Mouse (Mus musculus) CH12.LX (cell line): ENCODE data around the gene Rtp1. TPM values are rescaled to one million over a fixed set of nuclear protein-coding genes. Genes with fewer than 3 reads are reported as not detected.

Experiments
- DNase-seq: peaks from one replicate; pipeline ENCODE4 v3.0.0-alpha.2; 2013; ENCODE audit errors: extremely low read depth
- H3K27ac ChIP-seq: 2 replicates; pipeline ENCODE4 v1.5.1; 2012; ENCODE audit warnings: low read depth, mild to moderate bottlenecking, control low read depth, moderate library complexity; ENCODE audit not compliant: insufficient read depth
- H3K27me3 ChIP-seq: replicated peaks from 2 replicates; pipeline ENCODE3; 2012; ENCODE audit warnings: inconsistent platforms
- H3K36me3 ChIP-seq, 2 experiments: replicated peaks in 1 of 2; 2 replicates each; pipeline versions ENCODE3 to v1.6.1; 2012; ENCODE audit warnings: inconsistent platforms in 1 of 2, low read length in 1 of 2, mild to moderate bottlenecking in 1 of 2, mixed read lengths in 1 of 2, moderate library complexity in 1 of 2; ENCODE audit not compliant: control insufficient read depth in 1 of 2, insufficient read depth in 1 of 2
- H3K4me1 ChIP-seq, 2 experiments: 2 replicates each; pipeline ENCODE4 v1.6.1; 2012; ENCODE audit warnings: inconsistent platforms in 1 of 2, moderate library complexity in 1 of 2; ENCODE audit not compliant: insufficient read depth in 2 of 2, control insufficient read depth in 1 of 2
- H3K4me2 ChIP-seq: 2 replicates; pipeline ENCODE4 v1.6.1; 2012; ENCODE audit warnings: low read depth, mild to moderate bottlenecking, control low read depth; ENCODE audit not compliant: poor library complexity, insufficient read depth, severe bottlenecking
- H3K4me3 ChIP-seq, 3 experiments: fragments of 150-350 bp in 1 of 3; sonication (generic) in 1 of 3; replicated peaks in 1 of 3; 2 replicates each; pipeline versions ENCODE3 to v1.5.1; 2011 to 2012; ENCODE audit warnings: low read depth in 2 of 3, low read length in 2 of 3, mild to moderate bottlenecking in 2 of 3, moderate library complexity in 2 of 3, control low read depth in 1 of 3, improper control_type of control experiment in 1 of 3, inconsistent platforms in 1 of 3, mixed read lengths in 1 of 3; ENCODE audit not compliant: poor library complexity in 1 of 3
- H3K79me2 ChIP-seq: replicated peaks from 2 replicates; pipeline ENCODE4 v1.6.1; 2012; ENCODE audit warnings: mild to moderate bottlenecking, moderate library complexity; ENCODE audit not compliant: control insufficient read depth, poor library complexity, insufficient read depth, severe bottlenecking; ENCODE audit errors: extremely low read depth
- H3K9ac ChIP-seq: 2 replicates; pipeline ENCODE4 v1.6.1; 2012; ENCODE audit warnings: low read depth, mild to moderate bottlenecking, control low read depth, moderate library complexity; ENCODE audit not compliant: insufficient read depth
- H3K9me3 ChIP-seq: replicated peaks from 2 replicates; pipeline ENCODE3; 2012; ENCODE audit warnings: low read length, inconsistent platforms, mixed read lengths
- BHLHE40 ChIP-seq: IDR thresholded peaks from 2 replicates; pipeline ENCODE4 v1.6.1; 2011; ENCODE audit warnings: mild to moderate bottlenecking, low read depth, low read length, improper control_type of control experiment
- CHD2 ChIP-seq: IDR thresholded peaks from 2 replicates; pipeline ENCODE4 v1.6.1; 2011; ENCODE audit warnings: low read length, improper control_type of control experiment
- CTCF ChIP-seq, 2 experiments: IDR thresholded peaks in 1 of 2; conservative IDR thresholded peaks in 1 of 2; 2 replicates each; pipeline ENCODE4 v1.5.1; 2011 to 2012; ENCODE audit warnings: low read depth in 2 of 2, low read length in 2 of 2, improper control_type of control experiment in 1 of 2, inconsistent platforms in 1 of 2, mild to moderate bottlenecking in 1 of 2, moderate library complexity in 1 of 2
- E2F4 ChIP-seq: IDR thresholded peaks from 2 replicates; pipeline ENCODE4 v1.6.1; 2011; ENCODE audit warnings: low read depth, low read length, improper control_type of control experiment; ENCODE audit not compliant: insufficient replicate concordance
- GABPA ChIP-seq: IDR thresholded peaks from 2 replicates; pipeline ENCODE4 v1.6.1; 2012; ENCODE audit warnings: low read depth, low read length, improper control_type of control experiment, inconsistent platforms; ENCODE audit not compliant: insufficient replicate concordance
- JUN ChIP-seq: IDR thresholded peaks from 2 replicates; pipeline ENCODE4 v1.6.1; 2011; ENCODE audit warnings: low read depth, mild to moderate bottlenecking, low read length, improper control_type of control experiment, moderate library complexity; ENCODE audit not compliant: insufficient read depth
- JUND ChIP-seq: conservative IDR thresholded peaks from 2 replicates; pipeline ENCODE4 v1.6.1; 2011; ENCODE audit warnings: low read depth, low read length, improper control_type of control experiment
- MEF2A ChIP-seq: IDR thresholded peaks from 2 replicates; pipeline ENCODE4 v1.6.1; 2014; ENCODE audit warnings: low read depth, mild to moderate bottlenecking, inconsistent platforms, low read length, improper control_type of control experiment, borderline replicate concordance
- NELFE ChIP-seq: IDR thresholded peaks from 2 replicates; pipeline ENCODE4 v1.6.1; 2011; ENCODE audit warnings: low read depth, low read length, improper control_type of control experiment
- NRF1 ChIP-seq: IDR thresholded peaks from 2 replicates; pipeline ENCODE4 v1.6.1; 2014; ENCODE audit warnings: low read depth, mild to moderate bottlenecking, inconsistent platforms, low read length, improper control_type of control experiment, moderate library complexity
- RCOR1 ChIP-seq: conservative IDR thresholded peaks from 2 replicates; pipeline ENCODE4 v1.6.1; 2012; ENCODE audit warnings: low read depth, mild to moderate bottlenecking, inconsistent platforms, low read length, improper control_type of control experiment
- UBTF ChIP-seq: IDR thresholded peaks from 2 replicates; pipeline ENCODE4 v1.6.1; 2012; ENCODE audit warnings: low read depth, mild to moderate bottlenecking, inconsistent platforms, low read length, improper control_type of control experiment, moderate library complexity
- dilution Hi-C: fragments of 300-500 bp; cut with MboI; formaldehyde crosslinking; loops from 2 replicates; pipeline ENCODE4 v1.14.3; 2020; ENCODE audit warnings: low sequenced_read_pairs; ENCODE audit not compliant: extremely low pct_unique_long_range_greater_than_20kb, extremely low pct_ligation_motif_present
- in situ Hi-C: fragments of 300-500 bp; cut with MboI; formaldehyde crosslinking; loops from 3 replicates; pipeline ENCODE4 v1.14.3; 2019; ENCODE audit warnings: low sequenced_read_pairs, low pct_ligation_motif_present, low pct_unique_long_range_greater_than_20kb, mixed read lengths
- polyA plus RNA-seq: library from polyadenylated mRNA; unstranded; fragments of >175 nt; gene quantifications from 2 replicates; pipeline ENCODE4 v1.2.1, GENCODE M21; 2012; ENCODE audit warnings: low read depth; ENCODE audit not compliant: insufficient read length
- total RNA-seq, 2 experiments: library from RNA; depleted of rRNA; stranded (reverse); fragments of 300-350 nt in 1 of 2; fragments of >200 nt in 1 of 2; gene quantifications; 2 replicates each; pipeline ENCODE4 v1.2.3; 2012 to 2014

The Rtp1 gene
- total and polyA plus RNA-seq, 3 experiments = not detected

DNA sequence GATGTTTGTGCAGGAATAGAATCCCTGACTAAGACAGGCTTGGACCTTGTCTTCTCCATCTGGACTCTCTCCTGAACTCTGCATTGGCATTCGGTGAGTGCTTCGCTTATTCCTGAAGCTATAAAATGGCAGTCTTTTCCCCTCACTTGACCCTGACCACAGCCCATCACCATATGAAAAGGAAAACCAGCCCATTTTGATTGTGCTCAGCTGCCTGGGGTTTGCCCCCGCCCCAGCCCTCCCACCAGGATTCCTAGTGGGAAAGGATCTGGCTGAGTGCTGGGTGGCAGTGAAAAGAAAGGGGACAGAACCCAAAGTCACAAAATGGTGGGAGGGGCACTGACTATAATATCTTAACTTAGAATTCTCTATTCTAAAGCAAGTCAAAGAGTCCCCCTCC is 53.3 kb downstream of the Rtp1 start:
- H3K27me3 ChIP-seq = no peaks in the 10 kb centered on the region
- H3K36me3 ChIP-seq = no peaks in the 10 kb centered on the region
- 0 out of 4 replicates have a peak, but pooled peaks cover 0 to 4% of the 10 kb centered on the region in 2 experiments for H3K4me1 ChIP-seq
- no peak overlapping the region for H3K9ac ChIP-seq
- no peaks in the 10 kb centered on the region for H3K9me3 ChIP-seq
- dilution Hi-C loops = no loop called here
- DNase-seq = no peak
- H3K4me3 ChIP-seq = no peak overlapping the region
- no peak overlapping the region for H3K27ac ChIP-seq
- TF ChIP-seq NELFE (no peak), NRF1 (no peak), RCOR1 (no peak), JUND (no peak), CHD2 (no peak)
- in situ Hi-C loops = no loop called here
- no peak overlapping the region for H3K4me2 ChIP-seq
- no peaks in the 10 kb centered on the region for H3K79me2 ChIP-seq

DNA sequence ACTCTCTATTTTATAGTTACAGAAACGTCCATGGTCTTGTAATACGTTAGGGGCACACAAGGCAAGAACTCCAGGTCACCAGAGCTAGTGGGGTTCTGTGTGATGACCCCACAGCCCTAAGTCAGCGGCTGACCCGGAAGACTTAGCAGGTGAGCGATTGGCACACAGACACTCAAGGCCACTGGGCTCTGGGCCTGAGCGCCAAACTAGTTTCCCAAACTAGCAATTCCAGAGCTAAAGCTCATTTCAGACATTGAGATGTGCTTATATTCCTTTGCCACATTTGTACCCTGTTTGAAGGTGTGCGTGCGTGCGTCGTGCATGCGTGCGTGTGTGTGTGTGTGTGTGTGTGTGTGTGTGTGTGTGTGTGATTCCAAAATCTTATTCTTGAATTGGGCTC is 53.9 kb downstream of the Rtp1 start:
- no peak for DNase-seq
- Histone ChIP-seq H3K36me3 (no peaks in the 10 kb centered on the region), H3K27ac (no peak overlapping the region), H3K9ac (no peak overlapping the region), H3K9me3 (no peaks in the 10 kb centered on the region), H3K4me1 (0 out of 4 replicates have a peak, but pooled peaks cover 0 to 4% of the 10 kb centered on the region in 2 experiments), H3K4me2 (no peak overlapping the region), H3K79me2 (no peaks in the 10 kb centered on the region), H3K27me3 (no peaks in the 10 kb centered on the region)
- in situ Hi-C loops = no loop called here
- dilution Hi-C loops = no loop called here
- TF ChIP-seq GABPA = no peak
- no peak for TF ChIP-seq JUND
- TF ChIP-seq, all 38 proteins: peak for 0
- no peak overlapping the region for H3K4me3 ChIP-seq

DNA sequence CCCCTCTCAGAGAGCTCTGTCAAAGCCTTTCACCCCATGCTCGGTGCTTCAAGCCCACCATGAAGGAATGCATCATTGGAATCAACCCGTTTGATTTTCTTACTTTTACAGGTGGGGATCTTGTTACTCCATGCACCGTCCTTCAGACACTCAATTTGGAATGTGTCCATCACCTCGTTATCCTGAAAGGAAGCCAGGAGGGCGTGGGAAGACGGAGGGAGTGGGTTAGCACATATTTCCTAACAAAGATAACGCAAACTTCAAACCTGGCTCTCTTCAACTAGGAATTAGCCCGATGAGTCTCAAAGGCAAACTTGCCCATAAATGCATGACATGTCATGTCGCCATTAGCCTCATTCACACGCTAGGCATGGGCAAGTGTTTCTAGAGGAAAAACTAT is 54.4 kb downstream of the Rtp1 start:
- H3K79me2 ChIP-seq = no peaks in the 10 kb centered on the region
- no peak overlapping the region for H3K4me2 ChIP-seq
- no peak overlapping the region for H3K27ac ChIP-seq
- H3K9me3 ChIP-seq = no peaks in the 10 kb centered on the region
- H3K4me3 ChIP-seq = no peak overlapping the region
- no peak for DNase-seq
- no peaks in the 10 kb centered on the region for H3K36me3 ChIP-seq
- H3K4me1 ChIP-seq = 0 out of 4 replicates have a peak, but pooled peaks cover 0 to 4% of the 10 kb centered on the region in 2 experiments
- dilution Hi-C loops = no loop called here
- TF ChIP-seq UBTF (no peak), E2F4 (no peak), JUN (no peak), MEF2A (no peak), NELFE (no peak), CTCF (conservative IDR thresholded peaks at IDR 0.05 in 1 of 2, IDR thresholded peaks at IDR 0.05 in 1 of 2; ENCODE audit: low read depth in 2 of 2, low read length in 2 of 2) (no peak), BHLHE40 (no peak)
- H3K9ac ChIP-seq = no peak overlapping the region
- no peaks in the 10 kb centered on the region for H3K27me3 ChIP-seq
- in situ Hi-C loops = no loop called here

Other genes starting within 250 kb of the Rtp1 start
- gene St6gal1, start 204.4 kb upstream of the Rtp1 start, total RNA-seq (2012; rRNA removed) = 60.6 and 64.5 TPM in 2 replicates
- 56.8 and 67.8 TPM in 2 replicates for gene St6gal1, start 204.4 kb upstream of the Rtp1 start, total RNA-seq (2014; rRNA removed)
- 156 and 168 TPM in 2 replicates for gene St6gal1, start 204.4 kb upstream of the Rtp1 start, polyA plus RNA-seq
- gene Rtp4, start 91.2 kb downstream of the Rtp1 start, total RNA-seq (2012; rRNA removed) = not detected in 2 replicates
- 0.28 TPM in 2 replicates for gene Rtp4, start 91.2 kb downstream of the Rtp1 start, total RNA-seq (2014; rRNA removed)
- 0.21 and 0.26 TPM in 2 replicates for gene Rtp4, start 91.2 kb downstream of the Rtp1 start, polyA plus RNA-seq
- gene Masp1, start 91.7 kb downstream of the Rtp1 start, total RNA-seq (2012; rRNA removed) = 0.08 TPM in 1 of 2 replicates, not detected in the other
- 0.11 and 0.15 TPM in 2 replicates for gene Masp1, start 91.7 kb downstream of the Rtp1 start, total RNA-seq (2014; rRNA removed)
- 0.34 and 0.42 TPM in 2 replicates for gene Masp1, start 91.7 kb downstream of the Rtp1 start, polyA plus RNA-seq